Mouse (Mus musculus): Measurements from ENCODE around the gene Tcn2. TPM values are rescaled to one million over a fixed set of nuclear protein-coding genes. Genes with fewer than 3 reads are reported as not detected.

Tcn2 gene
- polyA plus RNA-seq, 1 experiment, result not detected

GRCm38 (mm10) chr11:3909236-3909635 is 22.7 kb downstream of the Tcn2 start:
- WGBS, result 86% methylated on average over 4 of the region's 4 CpGs
- peaks cover 42% of the 10 kb centered on the region for H3K4me1 ChIP-seq (ENCODE audit: control insufficient read depth, insufficient read depth, low read length)
- H3K27ac ChIP-seq (ENCODE audit: insufficient read depth, low read depth, low read length), result no peak overlapping the region; the same call in 1 of the 2 replicates
- TF ChIP-seq CTCF (IDR thresholded peaks at IDR 0.05; ENCODE audit: insufficient read depth, low read depth, low read length) (no peak), POLR2A (IDR thresholded peaks at IDR 0.05; ENCODE audit: insufficient read depth, low read depth, low read length) (no peak)
- H3K4me3 ChIP-seq (ENCODE audit: insufficient read depth, low read depth, low read length), result no peak overlapping the region

GRCm38 (mm10) chr11:3905446-3905845 is 26.5 kb downstream of the Tcn2 start:
- Histone ChIP-seq H3K4me1 (ENCODE audit: control insufficient read depth, insufficient read depth, low read length) (peaks cover 37% of the 10 kb centered on the region), H3K4me3 (ENCODE audit: insufficient read depth, low read depth, low read length) (no peak overlapping the region), H3K27ac (ENCODE audit: insufficient read depth, low read depth, low read length) (no peak overlapping the region)
- 95% methylated on average over 1 of the region's 1 CpGs for WGBS
- no peak for TF ChIP-seq POLR2A (IDR thresholded peaks at IDR 0.05; ENCODE audit: insufficient read depth, low read depth, low read length)
- no peak for TF ChIP-seq CTCF (IDR thresholded peaks at IDR 0.05; ENCODE audit: insufficient read depth, low read depth, low read length)

DNA sequence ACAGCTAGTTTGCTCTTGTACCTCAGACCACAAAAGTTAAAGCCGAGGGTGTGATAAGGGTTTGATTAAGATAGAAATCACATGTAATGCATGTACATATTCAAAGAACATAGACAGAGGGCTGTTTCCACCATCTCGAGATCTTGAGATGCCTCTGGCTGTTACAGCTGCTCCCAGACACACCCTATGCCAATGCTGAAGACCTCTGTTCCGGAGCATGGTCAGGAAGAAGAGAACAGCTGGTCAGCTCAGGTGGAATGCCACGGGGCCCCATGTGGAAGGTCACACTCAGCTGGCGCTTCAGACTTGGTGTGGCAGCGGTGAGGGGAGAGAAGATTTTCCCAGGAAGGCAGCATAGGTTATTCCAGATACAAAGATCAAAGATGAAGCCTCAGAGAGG is 27.3 kb downstream of the Tcn2 start:
- no peak for TF ChIP-seq POLR2A (IDR thresholded peaks at IDR 0.05; ENCODE audit: insufficient read depth, low read depth, low read length)
- no peak for TF ChIP-seq CTCF (IDR thresholded peaks at IDR 0.05; ENCODE audit: insufficient read depth, low read depth, low read length)
- Histone ChIP-seq H3K4me3 (ENCODE audit: insufficient read depth, low read depth, low read length) (no peak overlapping the region), H3K27ac (ENCODE audit: insufficient read depth, low read depth, low read length) (no peak overlapping the region), H3K4me1 (ENCODE audit: control insufficient read depth, insufficient read depth, low read length) (peaks cover 33% of the 10 kb centered on the region)
- WGBS, result 90% methylated on average over 6 of the region's 6 CpGs

GRCm38 (mm10) chr11:3903046-3903445 is 28.9 kb downstream of the Tcn2 start:
- Histone ChIP-seq H3K4me1 (ENCODE audit: control insufficient read depth, insufficient read depth, low read length) (peaks cover 29% of the 10 kb centered on the region), H3K27ac (ENCODE audit: insufficient read depth, low read depth, low read length) (no peak overlapping the region), H3K4me3 (ENCODE audit: insufficient read depth, low read depth, low read length) (no peak overlapping the region)
- WGBS, result 54% methylated on average over 5 of the region's 5 CpGs
- TF ChIP-seq CTCF (IDR thresholded peaks at IDR 0.05; ENCODE audit: insufficient read depth, low read depth, low read length), result no peak
- TF ChIP-seq POLR2A (IDR thresholded peaks at IDR 0.05; ENCODE audit: insufficient read depth, low read depth, low read length), result no peak

DNA sequence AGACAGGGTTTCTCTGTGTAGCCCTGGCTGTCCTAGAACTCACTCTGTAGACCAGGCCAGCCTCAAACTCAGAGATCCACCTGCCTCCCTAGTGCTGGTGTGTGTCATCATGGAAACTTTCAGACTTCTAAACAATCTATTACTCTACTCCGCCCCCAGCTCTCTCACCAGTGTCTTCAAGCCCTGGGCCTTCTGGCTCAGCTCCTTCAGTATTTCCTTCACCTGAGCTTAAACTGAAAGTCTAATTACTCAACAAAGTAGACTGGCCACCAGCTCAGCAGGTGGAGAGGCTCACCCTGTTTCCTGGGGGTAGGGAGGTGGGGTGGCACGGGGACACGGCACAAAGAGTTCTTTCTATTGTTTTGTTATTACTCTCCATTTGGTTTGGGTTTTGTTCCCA is 29.4 kb downstream of the Tcn2 start:
- H3K27ac ChIP-seq (ENCODE audit: insufficient read depth, low read depth, low read length), result no peak overlapping the region
- 77% methylated on average over 3 of the region's 3 CpGs for WGBS
- H3K4me1 ChIP-seq (ENCODE audit: control insufficient read depth, insufficient read depth, low read length), result peaks cover 24% of the 10 kb centered on the region

DNA sequence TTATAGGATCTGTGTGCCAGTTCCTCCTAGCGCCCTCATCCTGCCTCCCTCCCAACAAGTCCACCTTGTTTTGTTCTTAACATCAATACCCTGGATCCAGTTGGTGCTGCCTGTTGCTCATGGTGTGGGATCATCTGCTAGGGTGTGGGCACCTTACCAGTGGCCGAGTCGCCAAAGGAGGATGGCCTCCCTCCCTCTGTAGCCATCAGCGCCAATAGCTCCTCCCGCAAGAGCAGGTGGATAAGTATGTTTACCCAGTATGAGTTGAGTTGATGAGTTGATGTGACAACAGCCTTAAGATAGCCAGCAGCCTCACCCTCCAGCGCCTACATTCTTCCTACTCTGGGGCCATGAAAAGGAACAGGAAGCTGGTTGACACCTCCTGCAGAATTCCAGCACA is 31.7 kb downstream of the Tcn2 start:
- 84% methylated on average over 6 of the region's 6 CpGs for WGBS
- no peak for TF ChIP-seq POLR2A (IDR thresholded peaks at IDR 0.05; ENCODE audit: insufficient read depth, low read depth, low read length)
- TF ChIP-seq CTCF (IDR thresholded peaks at IDR 0.05; ENCODE audit: insufficient read depth, low read depth, low read length), result no peak
- H3K27ac ChIP-seq (ENCODE audit: insufficient read depth, low read depth, low read length), result no peak overlapping the region

More for the DNA sequence above, 29.4 kb downstream of the Tcn2 start:
- H3K4me3 ChIP-seq (ENCODE audit: insufficient read depth, low read depth, low read length), result no peak overlapping the region
- TF ChIP-seq POLR2A (IDR thresholded peaks at IDR 0.05; ENCODE audit: insufficient read depth, low read depth, low read length), result no peak
- TF ChIP-seq CTCF (IDR thresholded peaks at IDR 0.05; ENCODE audit: insufficient read depth, low read depth, low read length), result no peak

GRCm38 (mm10) chr11:3895933-3896332 is 36.0 kb downstream of the Tcn2 start:
- no peak overlapping the region for H3K4me3 ChIP-seq (ENCODE audit: insufficient read depth, low read depth, low read length)
- TF ChIP-seq POLR2A (IDR thresholded peaks at IDR 0.05; ENCODE audit: insufficient read depth, low read depth, low read length) (no peak), CTCF (IDR thresholded peaks at IDR 0.05; ENCODE audit: insufficient read depth, low read depth, low read length) (no peak)
- 82% methylated on average over 1 of the region's 1 CpGs for WGBS

More for the DNA sequence above, 31.7 kb downstream of the Tcn2 start:
- no peak overlapping the region for H3K4me3 ChIP-seq (ENCODE audit: insufficient read depth, low read depth, low read length)
- H3K4me1 ChIP-seq (ENCODE audit: control insufficient read depth, insufficient read depth, low read length), result peaks cover 32% of the 10 kb centered on the region

GRCm38 (mm10) chr11:3895458-3895857 is 36.5 kb downstream of the Tcn2 start:
- Histone ChIP-seq H3K4me3 (ENCODE audit: insufficient read depth, low read depth, low read length) (peak overlapping the region; percentile 54), H3K4me1 (ENCODE audit: control insufficient read depth, insufficient read depth, low read length) (peaks cover 28% of the 10 kb centered on the region), H3K27ac (ENCODE audit: insufficient read depth, low read depth, low read length) (peak overlapping the region; percentile 53)
- 2% methylated on average over 10 of the region's 10 CpGs for WGBS
- no peak for TF ChIP-seq POLR2A (IDR thresholded peaks at IDR 0.05; ENCODE audit: insufficient read depth, low read depth, low read length)
- TF ChIP-seq CTCF (IDR thresholded peaks at IDR 0.05; ENCODE audit: insufficient read depth, low read depth, low read length), result no peak

More at GRCm38 (mm10) chr11:3895933-3896332, 36.0 kb downstream of the Tcn2 start:
- Histone ChIP-seq H3K4me1 (ENCODE audit: control insufficient read depth, insufficient read depth, low read length) (peaks cover 28% of the 10 kb centered on the region), H3K27ac (ENCODE audit: insufficient read depth, low read depth, low read length) (no peak overlapping the region)

- no peak for TF ChIP-seq POLR2A (IDR thresholded peaks at IDR 0.05; ENCODE audit: insufficient read depth, low read depth, low read length)
- TF ChIP-seq CTCF (IDR thresholded peaks at IDR 0.05; ENCODE audit: insufficient read depth, low read depth, low read length), result no peak
- 6% methylated on average over 46 of the region's 46 CpGs for WGBS
- H3K27ac ChIP-seq (ENCODE audit: insufficient read depth, low read depth, low read length), result peak within 1 kb of the TSS; percentile 53
Observed at GRCm38 (mm10) chr11:3894406-3895281, 37.3 kb downstream of the Tcn2 start, which contains the start of the genes 4921536K21Rik and Dusp18. Gene 4921536K21Rik (minus strand): TSS chr11:3895098. Gene Dusp18 (plus strand): TSS chr11:3895240.

More at GRCm38 (mm10) chr11:3894406-3895281, 37.3 kb downstream of the Tcn2 start, which contains the start of the genes 4921536K21Rik and Dusp18:
- H3K4me3 ChIP-seq (ENCODE audit: insufficient read depth, low read depth, low read length), result peak within 1 kb of the TSS; percentile 54
- H3K4me1 ChIP-seq (ENCODE audit: control insufficient read depth, insufficient read depth, low read length), result peaks cover 25% of the 10 kb centered on the region
